Mouse (Mus musculus): ENCODE measurements around the gene 4930432M17Rik.

DNA sequence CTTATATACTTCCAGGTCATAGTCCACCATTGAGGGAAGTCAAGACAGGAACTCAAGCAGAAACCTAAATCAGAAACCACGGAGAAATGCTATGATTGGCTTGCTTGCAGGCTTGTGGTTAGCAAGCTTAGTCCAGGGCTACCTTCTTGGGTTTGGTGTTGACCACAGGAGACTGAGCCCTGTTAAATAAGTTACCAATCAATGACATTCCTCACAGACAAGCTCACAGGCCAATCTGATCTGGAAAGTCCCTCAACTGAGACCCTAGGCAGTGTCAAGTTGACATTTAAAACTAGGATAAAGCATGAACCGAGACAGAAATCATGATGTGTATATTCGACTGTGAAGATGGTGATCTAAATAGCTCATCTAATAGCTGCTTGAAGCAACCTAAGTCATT is 35.6 kb upstream of the 4930432M17Rik start:
- no peak for TF ChIP-seq CTCF (conservative IDR thresholded peaks at IDR 0.05; ENCODE audit: insufficient read depth, insufficient read length, low read depth, low read length)
- TF ChIP-seq POLR2A (IDR thresholded peaks at IDR 0.05; ENCODE audit: low read depth, low read length) = no peak
